Mouse (Mus musculus) gastrocnemius, adult 8-10 months (tissue): ENCODE measurements around the gene Gm6020. TPM values are rescaled to one million over a fixed set of nuclear protein-coding genes. Genes with fewer than 3 reads are reported as not detected.

ENCODE experiments used
- total RNA-seq, 4 experiments: library from RNA; stranded (reverse); gene quantifications; 2 replicates each; pipeline ENCODE4 v1.2.4; 2022

Gm6020 gene
- total RNA-seq, 4 experiments from 2014 or later = not detected

Other genes starting within 250 kb of the Gm6020 start
- gene Zfp950, start 43.0 kb upstream of the Gm6020 start, total RNA-seq = 1 to 10 TPM; 1.5 to 7.1 (median 4.6) TPM
- not detected for gene Gm7102, start 7.6 kb upstream of the Gm6020 start, total RNA-seq
- 1 to 10 TPM; 1.1 to 2.2 (median 1.4) TPM for gene Csf2ra, start 44.5 kb downstream of the Gm6020 start, total RNA-seq
- gene Gm21060, start 113.2 kb downstream of the Gm6020 start, total RNA-seq = not detected